Mouse (Mus musculus): Measurements from ENCODE around the gene Gm20388. TPM values are rescaled to one million over a fixed set of nuclear protein-coding genes. Genes with fewer than 3 reads are reported as not detected.

Gm20388 gene
- total RNA-seq, 1 experiment: 27.0 TPM

GRCm38 (mm10) chr8:122080347-122080746 is 2169.7 kb downstream of the Gm20388 start:
- no peak overlapping the region for H3K27ac ChIP-seq (ENCODE audit: insufficient read depth, low read depth, low read length, poor library complexity, severe bottlenecking)
- no peak overlapping the region for H3K4me3 ChIP-seq (ENCODE audit: insufficient read depth in 1 of 2, low read depth in 1 of 2, low read length in 2 of 2, poor library complexity in 1 of 2, severe bottlenecking in 1 of 2)
- H3K4me1 ChIP-seq (ENCODE audit: control insufficient read depth in 2 of 2, insufficient read depth in 2 of 2, low read length in 2 of 2, poor library complexity in 1 of 2): peaks cover 0 to 8% of the 10 kb centered on the region in 2 experiments; a peak in 1 of 4 replicates
- no peak overlapping the region for H3K9ac ChIP-seq (ENCODE audit: insufficient read depth, low read depth, low read length, poor library complexity, severe bottlenecking)
- no peak for DNase-seq (ENCODE audit: low read depth, low spot score)
- in situ Hi-C loops (cut with MboI; ENCODE audit: low sequenced_read_pairs in 2 of 2, unreplicated experiment in 2 of 2): no loop called here
- H3K9me3 ChIP-seq (ENCODE audit: control insufficient read depth, insufficient read depth, low read depth, low read length): no peaks in the 10 kb centered on the region
- TF ChIP-seq ZC3H11A (IDR thresholded peaks at IDR 0.05; ENCODE audit: borderline replicate concordance, low read depth, low read length) (no peak), MAFK (IDR thresholded peaks at IDR 0.05; ENCODE audit: insufficient read depth, low read depth, low read length) (no peak), HCFC1 (IDR thresholded peaks at IDR 0.05; ENCODE audit: borderline replicate concordance, insufficient read depth, low read length) (no peak), CHD2 (IDR thresholded peaks at IDR 0.05; ENCODE audit: low read depth, low read length) (no peak), ZNF384 (IDR thresholded peaks at IDR 0.05; ENCODE audit: low read depth, low read length) (no peak)
- H3K36me3 ChIP-seq (ENCODE audit: control insufficient read depth, insufficient read depth, low read length, poor library complexity, severe bottlenecking): no peaks in the 10 kb centered on the region

GRCm38 (mm10) chr8:122083401-122083800 is 2172.8 kb downstream of the Gm20388 start:
- Histone ChIP-seq H3K4me1 (ENCODE audit: control insufficient read depth in 2 of 2, insufficient read depth in 2 of 2, low read length in 2 of 2, poor library complexity in 1 of 2) (peaks cover 0 to 8% of the 10 kb centered on the region in 2 experiments; a peak in 1 of 4 replicates), H3K36me3 (ENCODE audit: control insufficient read depth, insufficient read depth, low read length, poor library complexity, severe bottlenecking) (no peaks in the 10 kb centered on the region), H3K9me3 (ENCODE audit: control insufficient read depth, insufficient read depth, low read depth, low read length) (no peaks in the 10 kb centered on the region), H3K4me3 (ENCODE audit: insufficient read depth in 1 of 2, low read depth in 1 of 2, low read length in 2 of 2, poor library complexity in 1 of 2, severe bottlenecking in 1 of 2) (no peak overlapping the region), H3K9ac (ENCODE audit: insufficient read depth, low read depth, low read length, poor library complexity, severe bottlenecking) (no peak overlapping the region), H3K27ac (ENCODE audit: insufficient read depth, low read depth, low read length, poor library complexity, severe bottlenecking) (no peak overlapping the region)
- no peak for DNase-seq (ENCODE audit: low read depth, low spot score)
- TF ChIP-seq CHD2 (IDR thresholded peaks at IDR 0.05; ENCODE audit: low read depth, low read length) (no peak), MAFK (IDR thresholded peaks at IDR 0.05; ENCODE audit: insufficient read depth, low read depth, low read length) (no peak), ZC3H11A (IDR thresholded peaks at IDR 0.05; ENCODE audit: borderline replicate concordance, low read depth, low read length) (no peak), HCFC1 (IDR thresholded peaks at IDR 0.05; ENCODE audit: borderline replicate concordance, insufficient read depth, low read length) (no peak)
- in situ Hi-C loops (cut with MboI; ENCODE audit: low sequenced_read_pairs in 2 of 2, unreplicated experiment in 2 of 2): no loop called here

DNA sequence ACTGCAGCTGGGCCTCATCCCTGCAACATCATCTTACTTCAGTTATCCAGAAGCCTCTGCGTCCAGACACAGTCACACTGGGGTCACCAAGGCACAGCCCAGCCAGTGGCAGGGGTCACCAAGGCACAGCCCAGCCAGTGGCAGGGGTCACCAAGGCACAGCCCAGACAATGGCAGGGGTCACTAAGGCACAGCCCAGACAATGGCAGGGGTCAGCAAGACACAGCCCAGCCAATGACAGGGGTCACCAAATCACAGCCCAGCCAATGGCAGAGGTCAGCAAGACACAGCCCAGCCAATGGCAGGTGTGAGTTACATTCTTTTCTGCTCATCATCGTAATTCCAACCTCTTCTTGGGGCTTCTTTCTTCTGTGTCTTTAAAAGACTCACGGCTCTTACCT is 2173.5 kb downstream of the Gm20388 start:
- no peaks in the 10 kb centered on the region for H3K9me3 ChIP-seq (ENCODE audit: control insufficient read depth, insufficient read depth, low read depth, low read length)
- no peak overlapping the region for H3K4me3 ChIP-seq (ENCODE audit: insufficient read depth in 1 of 2, low read depth in 1 of 2, low read length in 2 of 2, poor library complexity in 1 of 2, severe bottlenecking in 1 of 2)
- H3K9ac ChIP-seq (ENCODE audit: insufficient read depth, low read depth, low read length, poor library complexity, severe bottlenecking): no peak overlapping the region
- in situ Hi-C loops (cut with MboI; ENCODE audit: low sequenced_read_pairs in 2 of 2, unreplicated experiment in 2 of 2): no loop called here
- no peak for TF ChIP-seq CHD2 (IDR thresholded peaks at IDR 0.05; ENCODE audit: low read depth, low read length)
- TF ChIP-seq MAFK (IDR thresholded peaks at IDR 0.05; ENCODE audit: insufficient read depth, low read depth, low read length): no peak
- TF ChIP-seq ZNF384 (IDR thresholded peaks at IDR 0.05; ENCODE audit: low read depth, low read length): no peak
- TF ChIP-seq HCFC1 (IDR thresholded peaks at IDR 0.05; ENCODE audit: borderline replicate concordance, insufficient read depth, low read length): no peak
- no peaks in the 10 kb centered on the region for H3K36me3 ChIP-seq (ENCODE audit: control insufficient read depth, insufficient read depth, low read length, poor library complexity, severe bottlenecking)
- no peak for DNase-seq (ENCODE audit: low read depth, low spot score)
- H3K4me1 ChIP-seq (ENCODE audit: control insufficient read depth in 2 of 2, insufficient read depth in 2 of 2, low read length in 2 of 2, poor library complexity in 1 of 2): peaks cover 0 to 7% of the 10 kb centered on the region in 2 experiments; a peak in 1 of 4 replicates
- H3K27ac ChIP-seq (ENCODE audit: insufficient read depth, low read depth, low read length, poor library complexity, severe bottlenecking): no peak overlapping the region

DNA sequence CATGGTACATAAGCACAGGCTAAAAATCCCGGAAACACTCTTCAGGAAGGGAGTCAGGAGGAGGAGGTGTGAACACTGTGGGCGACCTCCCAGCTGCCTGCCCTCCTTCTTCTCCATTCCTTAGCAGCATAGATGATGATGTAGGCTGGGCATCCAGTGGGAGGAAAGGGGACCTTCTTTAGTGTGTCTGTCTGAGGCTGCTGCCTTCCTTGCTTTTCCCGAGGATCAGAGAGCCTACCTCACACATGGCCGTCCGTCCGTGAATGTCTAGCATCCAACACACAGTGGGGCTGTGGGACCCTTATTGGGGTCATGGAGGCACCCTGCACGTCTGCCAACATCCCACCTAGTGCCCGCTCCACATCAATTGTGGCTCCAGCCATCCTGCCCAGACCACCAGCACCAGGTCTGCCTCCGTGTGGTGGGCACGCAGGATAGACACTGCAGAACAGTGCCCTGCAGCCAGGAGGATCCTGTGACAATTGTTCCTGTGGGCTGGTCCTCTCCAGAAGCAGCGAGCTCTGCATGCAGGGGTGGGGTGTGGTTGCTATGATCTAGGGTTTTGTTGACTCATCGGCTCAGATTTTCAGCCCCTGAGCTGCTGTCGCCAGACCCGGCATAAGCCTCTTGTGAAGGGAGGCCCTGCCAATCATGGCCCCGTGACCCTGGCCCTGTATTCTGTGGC is 2174.2 kb downstream of the Gm20388 start:
- H3K27ac ChIP-seq (ENCODE audit: insufficient read depth, low read depth, low read length, poor library complexity, severe bottlenecking): no peak overlapping the region
- in situ Hi-C loops (cut with MboI; ENCODE audit: low sequenced_read_pairs in 2 of 2, unreplicated experiment in 2 of 2): no loop called here
- no peak for TF ChIP-seq HCFC1 (IDR thresholded peaks at IDR 0.05; ENCODE audit: borderline replicate concordance, insufficient read depth, low read length)
- no peak for TF ChIP-seq MAFK (IDR thresholded peaks at IDR 0.05; ENCODE audit: insufficient read depth, low read depth, low read length)
- TF ChIP-seq ZC3H11A (IDR thresholded peaks at IDR 0.05; ENCODE audit: borderline replicate concordance, low read depth, low read length): no peak
- TF ChIP-seq CHD2 (IDR thresholded peaks at IDR 0.05; ENCODE audit: low read depth, low read length): no peak
- TF ChIP-seq ZNF384 (IDR thresholded peaks at IDR 0.05; ENCODE audit: low read depth, low read length): no peak

More for the DNA sequence above, 2174.2 kb downstream of the Gm20388 start:
- no peaks in the 10 kb centered on the region for H3K36me3 ChIP-seq (ENCODE audit: control insufficient read depth, insufficient read depth, low read length, poor library complexity, severe bottlenecking)
- DNase-seq (ENCODE audit: low read depth, low spot score): no peak
- H3K9me3 ChIP-seq (ENCODE audit: control insufficient read depth, insufficient read depth, low read depth, low read length): no peaks in the 10 kb centered on the region
- no peak overlapping the region for H3K9ac ChIP-seq (ENCODE audit: insufficient read depth, low read depth, low read length, poor library complexity, severe bottlenecking)
- H3K4me1 ChIP-seq (ENCODE audit: control insufficient read depth in 2 of 2, insufficient read depth in 2 of 2, low read length in 2 of 2, poor library complexity in 1 of 2): peaks cover 0 to under 1% of the 10 kb centered on the region in 2 experiments; a peak in 1 of 4 replicates
- H3K4me3 ChIP-seq (ENCODE audit: insufficient read depth in 1 of 2, low read depth in 1 of 2, low read length in 2 of 2, poor library complexity in 1 of 2, severe bottlenecking in 1 of 2): no peak overlapping the region
